Mouse (Mus musculus): ENCODE data around the gene Chil3.

- TF ChIP-seq CTCF (IDR thresholded peaks at IDR 0.05) (no peak), EP300 (IDR thresholded peaks at IDR 0.05) (no peak)
Observed at GRCm38 (mm10) chr3:106112929-106113328, 54.4 kb downstream of the Chil3 start, which contains the start of gene Chia1.

Data from lung, postnatal 0 days (tissue).